Mouse (Mus musculus) olfactory bulb, adult 2 months (tissue): ENCODE data around the gene Lmx1b. TPM values are rescaled to one million over a fixed set of nuclear protein-coding genes. Genes with fewer than 3 reads are reported as not detected.

ENCODE experiments used
- H3K27ac ChIP-seq: fragments of 200-500 bp; 2 replicates; pipeline ENCODE4 v1.5.1; 2012; ENCODE audit warnings: low read depth, low read length; ENCODE audit not compliant: insufficient read depth
- H3K4me1 ChIP-seq: fragments of 200-500 bp; 2 replicates; pipeline ENCODE4 v1.6.1; 2012; ENCODE audit warnings: low read length; ENCODE audit not compliant: control insufficient read depth, insufficient read depth
- H3K4me3 ChIP-seq: fragments of 200-500 bp; 2 replicates; pipeline ENCODE4 v1.5.1; 2012; ENCODE audit warnings: mild to moderate bottlenecking, low read depth, low read length, moderate library complexity; ENCODE audit not compliant: insufficient read depth
- CTCF ChIP-seq: fragments of 200-500 bp; IDR thresholded peaks from 2 replicates; pipeline ENCODE4 v1.5.1; 2012; ENCODE audit warnings: low read depth, mild to moderate bottlenecking, low read length, moderate library complexity; ENCODE audit not compliant: insufficient read depth
- POLR2A ChIP-seq: fragments of 200-500 bp; IDR thresholded peaks from 2 replicates; pipeline ENCODE4 v1.6.1; 2012; ENCODE audit warnings: mild to moderate bottlenecking, low read depth, low read length, moderate library complexity; ENCODE audit not compliant: insufficient read depth
- WGBS: fragments of 180-500 bp; shearing (Covaris S2); methylation state at CpG from one replicate; pipeline ENCODE4 v1.1.7; 2018; 5-methylcytosine and 5-hydroxymethylcytosine counted together
- polyA plus RNA-seq: library from polyadenylated mRNA; stranded (reverse); fragments of >200 nt; gene quantifications from 2 replicates; pipeline ENCODE4 v1.2.4, GENCODE M21; 2012; ENCODE audit warnings: low replicate concordance; ENCODE audit not compliant: missing spikeins, insufficient read depth, insufficient read length

The Lmx1b gene
- polyA plus RNA-seq, 1 experiment: not detected

DNA sequence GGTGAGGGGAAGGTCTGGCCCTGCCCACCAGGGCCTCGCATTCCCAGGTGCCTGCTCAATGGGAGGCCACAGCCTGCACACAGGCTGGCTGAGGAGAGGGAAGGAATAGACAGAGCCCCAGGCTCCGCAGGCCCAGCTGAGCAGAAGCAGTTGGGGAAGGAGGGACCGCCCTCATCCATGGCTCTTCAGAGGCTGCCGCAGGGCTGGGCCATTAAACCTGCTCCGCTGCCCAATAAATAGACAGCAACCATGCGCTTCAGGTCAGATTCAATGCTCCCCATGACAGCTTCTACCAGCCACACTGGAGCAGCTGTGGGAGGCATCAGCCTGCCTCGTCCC lies 45.3 kb downstream of the Lmx1b start:
- peaks cover 27% of the 10 kb centered on the region for H3K4me1 ChIP-seq
- WGBS: 57% methylated on average over 7 of the region's 7 CpGs
- H3K4me3 ChIP-seq: no peak overlapping the region
- no peak overlapping the region for H3K27ac ChIP-seq
- no peak for TF ChIP-seq CTCF
- no peak for TF ChIP-seq POLR2A

DNA sequence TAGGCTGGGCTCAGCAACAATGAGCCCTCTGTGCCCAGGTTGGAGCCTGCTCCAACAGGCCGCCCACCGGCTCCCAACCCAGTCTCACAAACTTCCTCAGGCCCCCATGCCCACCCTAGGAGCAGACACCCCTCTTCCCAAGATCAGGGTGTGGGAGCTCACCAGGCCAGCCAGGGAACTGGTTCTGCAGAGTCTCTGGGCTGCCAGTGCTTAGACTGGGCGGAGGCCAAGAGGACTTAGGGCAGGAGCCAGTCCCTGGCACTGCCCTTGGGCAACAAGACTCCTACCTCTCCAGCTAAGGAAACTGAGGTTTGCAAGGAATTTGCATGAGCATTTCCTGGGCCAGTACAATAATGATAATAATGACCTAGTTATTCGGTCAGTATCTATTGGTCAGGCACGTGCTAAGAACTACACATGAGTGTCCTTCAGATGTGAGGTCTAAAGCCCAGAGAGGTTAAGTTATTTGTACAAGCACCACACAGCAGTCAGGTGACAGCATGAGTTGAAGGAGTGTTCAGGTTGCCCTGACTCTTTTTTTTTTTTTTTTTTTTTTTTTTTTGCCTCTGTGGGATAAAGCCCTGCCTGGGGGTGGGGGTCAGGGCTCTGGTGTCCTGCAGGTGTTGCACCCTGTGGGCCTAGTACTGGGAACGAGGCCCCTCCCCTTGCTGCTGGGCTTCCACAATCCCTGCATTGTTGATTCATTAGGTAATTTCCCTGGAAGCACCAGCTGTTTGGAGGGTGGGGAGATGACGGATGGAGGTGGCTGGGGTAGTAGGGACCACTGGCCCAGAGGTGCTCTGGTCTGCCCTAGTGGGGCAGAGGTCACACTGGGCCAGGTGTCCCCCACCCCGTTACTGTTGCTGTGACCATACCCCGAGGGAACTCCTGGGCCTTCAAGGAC lies 45.9 kb downstream of the Lmx1b start:
- H3K4me3 ChIP-seq: no peak overlapping the region
- TF ChIP-seq POLR2A: no peak
- TF ChIP-seq CTCF: no peak
- 71% methylated on average over 9 of the region's 9 CpGs for WGBS
- peaks cover 27% of the 10 kb centered on the region for H3K4me1 ChIP-seq
- no peak overlapping the region for H3K27ac ChIP-seq

GRCm38 (mm10) chr2:33592931-33593555 lies 47.3 kb downstream of the Lmx1b start:
- Histone ChIP-seq H3K4me1 (peaks cover 27% of the 10 kb centered on the region), H3K4me3 (no peak overlapping the region), H3K27ac (no peak overlapping the region)
- TF ChIP-seq POLR2A (no peak), CTCF (no peak)
- WGBS: 30% methylated on average over 12 of the region's 12 CpGs

DNA sequence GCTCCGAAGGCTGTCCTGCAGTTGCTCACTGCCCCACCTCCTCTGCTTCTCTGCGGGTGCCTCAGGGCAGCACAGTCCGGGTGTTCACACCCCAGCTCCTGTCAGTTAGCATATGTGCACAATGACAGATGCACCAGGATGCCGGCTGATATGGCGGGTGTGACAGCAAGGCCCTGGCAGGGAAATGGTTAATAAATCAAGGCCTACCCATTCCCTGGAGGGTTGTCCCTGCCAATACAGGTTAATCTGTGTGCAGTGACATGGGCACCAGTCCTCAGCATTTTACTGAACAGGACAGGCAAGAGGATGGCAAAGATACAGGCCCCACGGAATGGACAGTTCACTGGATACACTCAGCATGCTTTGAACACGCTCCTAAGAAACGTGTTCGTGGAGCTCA lies 51.0 kb downstream of the Lmx1b start:
- Histone ChIP-seq H3K4me1 (peaks cover 19% of the 10 kb centered on the region), H3K27ac (no peak overlapping the region), H3K4me3 (no peak overlapping the region)
- TF ChIP-seq POLR2A: no peak
- 91% methylated on average over 9 of the region's 9 CpGs for WGBS

DNA sequence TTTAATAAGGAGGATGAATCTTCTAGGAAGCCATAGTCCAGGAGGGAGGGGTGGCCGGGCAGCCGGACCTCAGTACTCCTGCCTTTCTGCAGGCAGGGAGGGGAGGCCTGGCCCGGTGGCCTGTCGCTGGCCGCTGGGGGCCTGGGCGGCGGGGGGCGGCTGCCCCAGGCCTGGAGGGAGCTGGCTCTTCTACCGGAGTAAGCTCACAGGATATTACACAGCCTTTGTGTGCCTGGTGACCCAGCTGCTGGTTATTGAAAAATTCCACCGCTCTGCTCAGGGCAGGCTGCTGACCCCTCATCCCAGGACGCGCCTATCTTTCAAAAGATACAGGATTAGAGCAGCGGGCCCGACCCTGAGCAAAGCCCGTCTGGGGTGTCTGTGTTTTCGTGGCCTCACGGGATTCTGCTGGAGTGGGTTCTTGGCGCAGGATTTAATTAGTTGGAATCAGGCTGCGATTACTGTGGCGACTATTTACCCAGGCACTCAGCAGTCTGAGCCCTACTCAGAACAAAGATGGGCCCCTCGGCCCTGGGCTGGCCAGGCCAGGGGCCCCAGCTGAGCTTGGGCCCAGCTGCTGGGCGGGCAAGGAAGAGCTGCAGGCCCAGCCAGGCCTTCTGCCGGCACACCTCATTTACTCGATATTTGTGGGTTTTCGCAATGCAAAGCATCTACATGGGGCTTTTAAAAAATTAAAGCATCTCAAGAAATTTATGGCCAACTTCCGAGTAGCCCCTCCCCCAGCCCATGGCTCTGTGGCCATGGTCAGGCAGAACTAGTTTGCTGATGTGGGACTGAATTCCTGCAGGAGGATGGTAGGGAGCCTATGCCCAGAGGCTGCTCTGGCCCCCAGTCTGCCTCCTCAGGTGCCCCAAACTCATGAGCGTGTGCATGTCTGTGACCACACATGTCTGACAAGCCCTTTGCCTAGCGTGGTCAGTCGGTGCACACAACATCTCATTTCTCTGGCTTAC lies 55.1 kb downstream of the Lmx1b start:
- Histone ChIP-seq H3K27ac (no peak overlapping the region), H3K4me3 (no peak overlapping the region), H3K4me1 (peaks cover 23% of the 10 kb centered on the region)
- 50% methylated on average over 29 of the region's 29 CpGs for WGBS
- no peak for TF ChIP-seq CTCF
- no peak for TF ChIP-seq POLR2A

DNA sequence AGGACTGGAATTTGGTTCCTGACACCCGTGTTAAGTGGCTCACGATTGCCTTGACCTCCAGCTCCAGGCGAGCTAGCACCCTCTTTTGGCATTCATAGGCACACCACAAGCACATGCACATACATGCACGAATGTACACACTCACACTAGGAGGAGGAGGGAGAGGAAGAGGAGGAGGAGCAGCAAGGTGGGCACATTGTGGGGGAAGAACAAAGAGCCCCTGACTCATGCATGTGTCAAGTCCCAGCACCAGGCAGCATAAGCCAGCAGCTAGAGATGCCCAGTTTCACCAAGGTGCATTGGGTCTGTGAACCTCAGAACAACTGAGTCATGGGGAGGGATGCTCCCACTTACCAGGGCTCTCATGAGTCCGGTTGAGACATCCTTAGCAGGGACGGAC lies 56.5 kb downstream of the Lmx1b start:
- Histone ChIP-seq H3K27ac (no peak overlapping the region), H3K4me1 (peaks cover 23% of the 10 kb centered on the region), H3K4me3 (no peak overlapping the region)
- TF ChIP-seq POLR2A (no peak), CTCF (no peak)
- 44% methylated on average over 6 of the region's 6 CpGs for WGBS

- 32% methylated on average over 4 of the region's 4 CpGs for WGBS
- H3K4me1 ChIP-seq: peaks cover 23% of the 10 kb centered on the region
These were observed 57.0 kb downstream of the Lmx1b start for GRCm38 (mm10) chr2:33583317-33583716.

GRCm38 (mm10) chr2:33582457-33583060 lies 57.8 kb downstream of the Lmx1b start:
- 12% methylated on average over 5 of the region's 5 CpGs for WGBS
- H3K4me1 ChIP-seq: peaks cover 23% of the 10 kb centered on the region
- no peak overlapping the region for H3K27ac ChIP-seq

More at GRCm38 (mm10) chr2:33583317-33583716, 57.0 kb downstream of the Lmx1b start:
- no peak overlapping the region for H3K27ac ChIP-seq
- H3K4me3 ChIP-seq: no peak overlapping the region
- TF ChIP-seq CTCF: no peak
- TF ChIP-seq POLR2A: no peak

More at GRCm38 (mm10) chr2:33582457-33583060, 57.8 kb downstream of the Lmx1b start:
- no peak overlapping the region for H3K4me3 ChIP-seq
- TF ChIP-seq POLR2A (no peak), CTCF (no peak)
